Mouse (Mus musculus): ENCODE data around the gene Zscan2. TPM values are rescaled to one million over a fixed set of nuclear protein-coding genes. Genes with fewer than 3 reads are reported as not detected.

Gene Zscan2
- polyA plus RNA-seq, 1 experiment = not detected

- Histone ChIP-seq H3K4me1 (ENCODE audit: control insufficient read depth, insufficient read depth, low read length) (peaks cover 17% of the 10 kb centered on the region), H3K4me3 (ENCODE audit: insufficient read depth, low read depth, low read length) (no peak overlapping the region), H3K27ac (ENCODE audit: insufficient read depth, low read depth, low read length) (peak overlapping the region; percentile 90)
- no peak for TF ChIP-seq POLR2A (IDR thresholded peaks at IDR 0.05; ENCODE audit: insufficient read depth, low read depth, low read length)
- no peak for TF ChIP-seq CTCF (IDR thresholded peaks at IDR 0.05; ENCODE audit: insufficient read depth, low read depth, low read length)
- WGBS = 75% methylated on average over 7 of the region's 7 CpGs
These were observed 27.9 kb downstream of the Zscan2 start for GRCm38 (mm10) chr7:80888595-80888994.

GRCm38 (mm10) chr7:80889021-80889511, 28.3 kb downstream of the Zscan2 start:
- H3K4me1 ChIP-seq (ENCODE audit: control insufficient read depth, insufficient read depth, low read length) = peaks cover 17% of the 10 kb centered on the region
- 41% methylated on average over 9 of the region's 9 CpGs for WGBS
- TF ChIP-seq CTCF (IDR thresholded peaks at IDR 0.05; ENCODE audit: insufficient read depth, low read depth, low read length) (no peak), POLR2A (IDR thresholded peaks at IDR 0.05; ENCODE audit: insufficient read depth, low read depth, low read length) (no peak)
- H3K27ac ChIP-seq (ENCODE audit: insufficient read depth, low read depth, low read length) = peak overlapping the region; percentile 90
- H3K4me3 ChIP-seq (ENCODE audit: insufficient read depth, low read depth, low read length) = no peak overlapping the region

- WGBS = 44% methylated on average over 13 of the region's 13 CpGs
- Histone ChIP-seq H3K4me1 (ENCODE audit: control insufficient read depth, insufficient read depth, low read length) (peaks cover 17% of the 10 kb centered on the region), H3K4me3 (ENCODE audit: insufficient read depth, low read depth, low read length) (no peak overlapping the region), H3K27ac (ENCODE audit: insufficient read depth, low read depth, low read length) (peak overlapping the region; percentile 90)
- TF ChIP-seq CTCF (IDR thresholded peaks at IDR 0.05; ENCODE audit: insufficient read depth, low read depth, low read length) = no peak
- no peak for TF ChIP-seq POLR2A (IDR thresholded peaks at IDR 0.05; ENCODE audit: insufficient read depth, low read depth, low read length)
These were observed 29.1 kb downstream of the Zscan2 start for GRCm38 (mm10) chr7:80889841-80890241.

- TF ChIP-seq POLR2A (IDR thresholded peaks at IDR 0.05; ENCODE audit: insufficient read depth, low read depth, low read length) = no peak
- no peak for TF ChIP-seq CTCF (IDR thresholded peaks at IDR 0.05; ENCODE audit: insufficient read depth, low read depth, low read length)
- no peak overlapping the region for H3K27ac ChIP-seq (ENCODE audit: insufficient read depth, low read depth, low read length)
- H3K4me3 ChIP-seq (ENCODE audit: insufficient read depth, low read depth, low read length) = no peak overlapping the region
- WGBS = 94% methylated on average over 15 of the region's 15 CpGs
- H3K4me1 ChIP-seq (ENCODE audit: control insufficient read depth, insufficient read depth, low read length) = peaks cover 23% of the 10 kb centered on the region
These were observed 32.5 kb downstream of the Zscan2 start for GRCm38 (mm10) chr7:80893086-80893752.

GRCm38 (mm10) chr7:80893753-80894129, 33.0 kb downstream of the Zscan2 start:
- Histone ChIP-seq H3K4me1 (ENCODE audit: control insufficient read depth, insufficient read depth, low read length) (peaks cover 20% of the 10 kb centered on the region), H3K4me3 (ENCODE audit: insufficient read depth, low read depth, low read length) (no peak overlapping the region), H3K27ac (ENCODE audit: insufficient read depth, low read depth, low read length) (no peak overlapping the region)
- TF ChIP-seq POLR2A (IDR thresholded peaks at IDR 0.05; ENCODE audit: insufficient read depth, low read depth, low read length) (no peak), CTCF (IDR thresholded peaks at IDR 0.05; ENCODE audit: insufficient read depth, low read depth, low read length) (no peak)
- 85% methylated on average over 6 of the region's 6 CpGs for WGBS

- H3K4me1 ChIP-seq (ENCODE audit: control insufficient read depth, insufficient read depth, low read length) = peaks cover 15% of the 10 kb centered on the region
- TF ChIP-seq CTCF (IDR thresholded peaks at IDR 0.05; ENCODE audit: insufficient read depth, low read depth, low read length) = no peak
- H3K4me3 ChIP-seq (ENCODE audit: insufficient read depth, low read depth, low read length) = no peak overlapping the region
- H3K27ac ChIP-seq (ENCODE audit: insufficient read depth, low read depth, low read length) = no peak overlapping the region
- WGBS = 75% methylated on average over 7 of the region's 7 CpGs
These were observed 33.5 kb downstream of the Zscan2 start for GRCm38 (mm10) chr7:80894196-80894595.

GRCm38 (mm10) chr7:80894815-80895519, 34.2 kb downstream of the Zscan2 start:
- peaks cover 7% of the 10 kb centered on the region for H3K4me1 ChIP-seq (ENCODE audit: control insufficient read depth, insufficient read depth, low read length)
- no peak overlapping the region for H3K4me3 ChIP-seq (ENCODE audit: insufficient read depth, low read depth, low read length)
- no peak overlapping the region for H3K27ac ChIP-seq (ENCODE audit: insufficient read depth, low read depth, low read length)
- WGBS = 91% methylated on average over 14 of the region's 14 CpGs
- no peak for TF ChIP-seq CTCF (IDR thresholded peaks at IDR 0.05; ENCODE audit: insufficient read depth, low read depth, low read length)
- no peak for TF ChIP-seq POLR2A (IDR thresholded peaks at IDR 0.05; ENCODE audit: insufficient read depth, low read depth, low read length)

- H3K4me1 ChIP-seq (ENCODE audit: control insufficient read depth, insufficient read depth, low read length) = peaks cover 9% of the 10 kb centered on the region
- H3K27ac ChIP-seq (ENCODE audit: insufficient read depth, low read depth, low read length) = no peak overlapping the region
- H3K4me3 ChIP-seq (ENCODE audit: insufficient read depth, low read depth, low read length) = no peak overlapping the region
- WGBS = 50% methylated on average over 7 of the region's 7 CpGs
- TF ChIP-seq POLR2A (IDR thresholded peaks at IDR 0.05; ENCODE audit: insufficient read depth, low read depth, low read length) = no peak
- TF ChIP-seq CTCF (IDR thresholded peaks at IDR 0.05; ENCODE audit: insufficient read depth, low read depth, low read length) = no peak
These were observed 36.4 kb downstream of the Zscan2 start for GRCm38 (mm10) chr7:80897134-80897533.

GRCm38 (mm10) chr7:80897721-80898120, 37.0 kb downstream of the Zscan2 start:
- no peak for TF ChIP-seq CTCF (IDR thresholded peaks at IDR 0.05; ENCODE audit: insufficient read depth, low read depth, low read length)
- TF ChIP-seq POLR2A (IDR thresholded peaks at IDR 0.05; ENCODE audit: insufficient read depth, low read depth, low read length) = no peak
- WGBS = 89% methylated on average over 4 of the region's 4 CpGs
- no peak overlapping the region for H3K4me3 ChIP-seq (ENCODE audit: insufficient read depth, low read depth, low read length)
- H3K4me1 ChIP-seq (ENCODE audit: control insufficient read depth, insufficient read depth, low read length) = peaks cover 9% of the 10 kb centered on the region
- no peak overlapping the region for H3K27ac ChIP-seq (ENCODE audit: insufficient read depth, low read depth, low read length)
